Comparison of ENCODE assay signal across 8 mouse cellular contexts in genomic region chr13:74208317-74208985, GRCm38 (mm10). TPM values are rescaled to one million over a fixed set of nuclear protein-coding genes. Genes with fewer than 3 reads are reported as not detected.
DNase-seq lines count a peak whose midpoint lies in the region; ATAC-seq and TF ChIP-seq lines count a peak whose summit lies in the region.

Gene Exoc3 (minus strand): TSS chr13:74208732.

- peak within 1 kb of the TSS; percentile 80 for H3K4me2 ChIP-seq in embryonic facial prominence, embryonic 15.5 days (replicated peaks)
- peak within 1 kb of the TSS; percentile 86 for H3K4me2 ChIP-seq in limb, embryonic 14.5 days (replicated peaks; ENCODE audit: low read depth, low read length, severe bottlenecking)
- H3K4me2 ChIP-seq in midbrain, postnatal 0 days (ENCODE audit: low read depth, low read length, poor library complexity, severe bottlenecking) = peak within 1 kb of the TSS; percentile 67

- H3K27ac ChIP-seq in bone marrow, adult 2 months (ENCODE audit: control insufficient read depth, insufficient read depth, low read depth, low read length, poor library complexity) = peak within 1 kb of the TSS; percentile 83
- H3K27ac ChIP-seq in embryonic facial prominence, embryonic 15.5 days (replicated peaks) = peak within 1 kb of the TSS; percentile 96
- peak within 1 kb of the TSS; percentile 44 for H3K27ac ChIP-seq in limb, embryonic 14.5 days (replicated peaks; ENCODE audit: low read depth, low read length)
- peak within 1 kb of the TSS; percentile 90 for H3K27ac ChIP-seq in midbrain, postnatal 0 days (ENCODE audit: low read depth, low read length)

- H3K9me3 ChIP-seq in embryonic facial prominence, embryonic 15.5 days (replicated peaks) = no peaks in the 10 kb centered on the region
- H3K9me3 ChIP-seq in limb, embryonic 14.5 days (ENCODE audit: control insufficient read depth, low read length) = no peaks in the 10 kb centered on the region
- H3K9me3 ChIP-seq in midbrain, postnatal 0 days (ENCODE audit: low read length) = no peaks in the 10 kb centered on the region

- H3K27me3 ChIP-seq in embryonic facial prominence, embryonic 15.5 days = no peaks in the 10 kb centered on the region
- no peaks in the 10 kb centered on the region for H3K27me3 ChIP-seq in limb, embryonic 14.5 days (ENCODE audit: control insufficient read depth, insufficient read depth, low read length)
- no peaks in the 10 kb centered on the region for H3K27me3 ChIP-seq in midbrain, postnatal 0 days (ENCODE audit: insufficient read depth, low read length)

- H3K9ac ChIP-seq in embryonic facial prominence, embryonic 15.5 days = peak within 1 kb of the TSS; percentile 69
- H3K9ac ChIP-seq in limb, embryonic 14.5 days (ENCODE audit: low read depth, low read length, severe bottlenecking) = peak within 1 kb of the TSS; percentile 84
- peak within 1 kb of the TSS; percentile 81 for H3K9ac ChIP-seq in midbrain, postnatal 0 days (replicated peaks; ENCODE audit: low read length, poor library complexity, severe bottlenecking)

- no peaks in the 10 kb centered on the region; the same call in 1 of the 2 replicates for H3K4me1 ChIP-seq in bone marrow, adult 2 months (ENCODE audit: control insufficient read depth, insufficient read depth, low read length)
- H3K4me1 ChIP-seq in embryonic facial prominence, embryonic 15.5 days = peaks cover 17% of the 10 kb centered on the region
- H3K4me1 ChIP-seq in limb, embryonic 14.5 days (ENCODE audit: control insufficient read depth, insufficient read depth, low read length) = peaks cover 13% of the 10 kb centered on the region; the same call in 1 of the 2 replicates
- peaks cover 12% of the 10 kb centered on the region for H3K4me1 ChIP-seq in midbrain, postnatal 0 days (ENCODE audit: insufficient read depth, low read length)

- H3K4me3 ChIP-seq in bone marrow, adult 2 months (replicated peaks; ENCODE audit: control insufficient read depth, low read depth, low read length) = peak within 1 kb of the TSS; percentile 90
- H3K4me3 ChIP-seq in embryonic facial prominence, embryonic 15.5 days (replicated peaks) = peak within 1 kb of the TSS; percentile 80
- H3K4me3 ChIP-seq in limb, embryonic 14.5 days (replicated peaks; ENCODE audit: low read length) = peak within 1 kb of the TSS; percentile 76
- H3K4me3 ChIP-seq in midbrain, postnatal 0 days (ENCODE audit: low read depth, low read length) = peak within 1 kb of the TSS; percentile 75

- DNase-seq in 416B (ENCODE audit: low read depth) = peak; percentile 91
- peak; percentile 90 for DNase-seq in heart, adult 8-10 months (ENCODE audit: low spot score)
- peak; percentile 93 for DNase-seq in kidney, adult 9 months
- peak; percentile 87 for DNase-seq in limb, embryonic 14.5 days (ENCODE audit: low spot score)
- peak; percentile 93 for DNase-seq in midbrain, postnatal 0 days (ENCODE audit: low spot score)
- peak; percentile 78 to 87 for DNase-seq in spleen, postnatal 14 days (ENCODE audit: low spot score in 2 of 2)

- ATAC-seq in embryonic facial prominence, embryonic 15.5 days (ENCODE audit: insufficient number of reproducible peaks, low FRiP score, low TSS enrichment, low read depth) = peak; percentile 93
- ATAC-seq in limb, embryonic 14.5 days (ENCODE audit: low FRiP score, low read depth) = peak; percentile 97
- peak; percentile 99 for ATAC-seq in midbrain, postnatal 0 days (ENCODE audit: low FRiP score)

- TF ChIP-seq POLR2A in bone marrow, adult 2 months (IDR thresholded peaks at IDR 0.05; ENCODE audit: borderline replicate concordance, control insufficient read depth, low read depth, low read length) = peak; percentile 93; the same call in 1 of the 2 replicates
- TF ChIP-seq POLR2A in limb, embryonic 14.5 days (IDR thresholded peaks at IDR 0.05; ENCODE audit: borderline replicate concordance, extremely low read depth, insufficient read depth, insufficient read length) = peak; percentile 80; the same call in 1 of the 2 replicates

- H3K36me3 ChIP-seq in embryonic facial prominence, embryonic 15.5 days = peaks cover 13% of the 10 kb centered on the region
- peaks cover 27% of the 10 kb centered on the region for H3K36me3 ChIP-seq in limb, embryonic 14.5 days (ENCODE audit: control insufficient read depth, insufficient read depth, low read length)
- peaks cover 9% of the 10 kb centered on the region for H3K36me3 ChIP-seq in midbrain, postnatal 0 days (ENCODE audit: insufficient read depth, low read length)

- under 1% methylated on average over 39 of the region's 39 CpGs for WGBS in bone marrow, adult 2 months
- 0% methylated on average over 39 of the region's 39 CpGs for WGBS in embryonic facial prominence, embryonic 15.5 days
- under 1% methylated on average over 39 of the region's 39 CpGs for WGBS in limb, embryonic 14.5 days
- under 1% methylated on average over 38 of the region's 39 CpGs for WGBS in midbrain, postnatal 0 days

- TF ChIP-seq CTCF in bone marrow, adult 2 months (IDR thresholded peaks at IDR 0.05; ENCODE audit: control insufficient read depth, insufficient read depth, low read length) = no peak
- TF ChIP-seq CTCF in midbrain, postnatal 0 days (IDR thresholded peaks at IDR 0.05) = peak; percentile 15; the same call in 1 of the 2 replicates

RNA-seq across cellular contexts. Expression of gene Exoc3, which starts in this region (rescaled TPM):
- polyA plus RNA-seq in bone marrow, adult 2 months (2011; ENCODE audit: insufficient read depth, insufficient read length, low replicate concordance, missing spikeins) = 40.2 and 44.8 TPM in 2 replicates
- polyA plus RNA-seq in embryonic facial prominence, embryonic 15.5 days (2015; fragmentation: Nextera tagmentation; extraction: Ambion mirVana) = 69.2 and 82.9 TPM in 2 replicates
- total RNA-seq in heart, adult 8-10 months (2022) = 10 to 100 TPM; 45.2 to 52.7 (median 51.4) TPM
- polyA plus RNA-seq in limb, embryonic 14.5 days (2012; rRNA removed) = 42.6 and 42.9 TPM in 2 replicates
- polyA plus RNA-seq in limb, embryonic 14.5 days (2014; fragmentation: Nextera tagmentation; extraction: Ambion mirVana) = 89.7 and 106 TPM in 2 replicates
- total RNA-seq in midbrain, postnatal 0 days (2014; rRNA removed) = 62.5 and 112 TPM in 2 replicates
- 106 and 113 TPM in 2 replicates for polyA plus RNA-seq in midbrain, postnatal 0 days (2015; fragmentation: Nextera tagmentation; extraction: Ambion mirVana)

Comparison
In these comparisons a context has a peak if more than half of its experiments do, and no peak if none do; other contexts are left out.
1. Peak in every context shown above with its lines: DNase-seq, ATAC-seq, H3K4me3 ChIP-seq and H3K27ac ChIP-seq.
2. H3K27ac ChIP-seq: peak in every context shown above with its lines; median percentile 96 in embryonic facial prominence, embryonic 15.5 days; 90 in midbrain, postnatal 0 days; 83 in bone marrow, adult 2 months; 44 in limb, embryonic 14.5 days.